ENCODE assay signal across 19 mouse cellular contexts in genomic region chr10:126952375-126952774, GRCm38 (mm10). TPM values are rescaled to one million over a fixed set of nuclear protein-coding genes. Genes with fewer than 3 reads are reported as not detected.
DNase-seq lines count a peak whose midpoint lies in the region; ATAC-seq and TF ChIP-seq lines count a peak whose summit lies in the region.
"Had no signal": no experiment of that assay in that cellular context is flagged by ENCODE, and none has a peak within 500 bp of the region (broad histone marks: within the 10 kb centered on the region; RNA-seq: fewer than 3 reads in every experiment).

No protein-coding gene starts in this region.

- 0 out of 2 replicates have a peak, but pooled peaks have one; percentile 8 for TF ChIP-seq CTCF in kidney, adult 2 months (conservative IDR thresholded peaks at IDR 0.05; ENCODE audit: insufficient read depth, insufficient read length, low read depth, low read length)
- peak; percentile 27; the same call in 1 of the 2 replicates for TF ChIP-seq CTCF in liver, postnatal 0 days (IDR thresholded peaks at IDR 0.05; ENCODE audit: low read depth)
- no peak for TF ChIP-seq CTCF in thymus, adult 2 months (IDR thresholded peaks at IDR 0.05; ENCODE audit: borderline replicate concordance, control insufficient read depth, extremely low read depth, insufficient read depth, low read length, poor library complexity)

- peaks cover 2% of the 10 kb centered on the region; the same call in 1 of the 2 replicates for H3K9me3 ChIP-seq in liver, postnatal 0 days (ENCODE audit: low read length)
- H3K9me3 ChIP-seq in limb, embryonic 15.5 days = no peaks in the 10 kb centered on the region
- H3K9me3 ChIP-seq: embryonic facial prominence, embryonic 13.5 days; forebrain, embryonic 15.5 days; heart, embryonic 12.5 days; hindbrain, embryonic 15.5 days; limb, embryonic 13.5 days; stomach, embryonic 15.5 days had no signal

- H3K9ac ChIP-seq in liver, postnatal 0 days (replicated peaks) = no peak overlapping the region
- no peak overlapping the region for H3K9ac ChIP-seq in limb, embryonic 15.5 days
- H3K9ac ChIP-seq: embryonic facial prominence, embryonic 13.5 days; forebrain, embryonic 15.5 days; heart, embryonic 12.5 days; hindbrain, embryonic 15.5 days; limb, embryonic 13.5 days; stomach, embryonic 15.5 days had no signal

- no peak overlapping the region for H3K4me3 ChIP-seq in kidney, adult 2 months (ENCODE audit: insufficient read depth, low read depth, low read length)
- H3K4me3 ChIP-seq in liver, postnatal 0 days (ENCODE audit: low read depth, low read length) = no peak overlapping the region
- no peak overlapping the region for H3K4me3 ChIP-seq in limb, embryonic 15.5 days
- H3K4me3 ChIP-seq in thymus, adult 2 months (ENCODE audit: control insufficient read depth, insufficient read depth, low read length) = no peak overlapping the region
- H3K4me3 ChIP-seq: embryonic facial prominence, embryonic 13.5 days; forebrain, embryonic 15.5 days; heart, embryonic 12.5 days; hindbrain, embryonic 15.5 days; limb, embryonic 13.5 days; stomach, embryonic 15.5 days had no signal

- no peaks in the 10 kb centered on the region for H3K36me3 ChIP-seq in kidney, adult 2 months (ENCODE audit: control insufficient read depth, insufficient read depth, low read length)
- H3K36me3 ChIP-seq in liver, postnatal 0 days (replicated peaks; ENCODE audit: insufficient read depth, low read length) = no peaks in the 10 kb centered on the region
- H3K36me3 ChIP-seq in limb, embryonic 15.5 days = no peaks in the 10 kb centered on the region
- no peaks in the 10 kb centered on the region for H3K36me3 ChIP-seq in thymus, adult 2 months (ENCODE audit: control insufficient read depth, insufficient read depth, low read length)
- H3K36me3 ChIP-seq: embryonic facial prominence, embryonic 13.5 days; forebrain, embryonic 15.5 days; heart, embryonic 12.5 days; hindbrain, embryonic 15.5 days; limb, embryonic 13.5 days; stomach, embryonic 15.5 days had no signal

- no peak for TF ChIP-seq POLR2A in kidney, adult 2 months (IDR thresholded peaks at IDR 0.05; ENCODE audit: low read depth, low read length)
- no peak for TF ChIP-seq POLR2A in thymus, adult 2 months (IDR thresholded peaks at IDR 0.05; ENCODE audit: control insufficient read depth, extremely low read depth, insufficient read depth, low read length, poor library complexity)

- ATAC-seq in liver, postnatal 0 days = no peak
- ATAC-seq in limb, embryonic 15.5 days (ENCODE audit: insufficient number of reproducible peaks, low FRiP score, low TSS enrichment, low read depth) = no peak
- ATAC-seq: forebrain, embryonic 15.5 days had no signal

- no peak for TF ChIP-seq EP300 in liver, postnatal 0 days (IDR thresholded peaks at IDR 0.05; ENCODE audit: low read depth)

- H3K27ac ChIP-seq in kidney, adult 2 months (ENCODE audit: insufficient read depth, low read depth, low read length) = no peak overlapping the region
- H3K27ac ChIP-seq in liver, postnatal 0 days (ENCODE audit: low read depth) = no peak overlapping the region
- peak overlapping the region; percentile 78 for H3K27ac ChIP-seq in limb, embryonic 15.5 days
- no peak overlapping the region for H3K27ac ChIP-seq in thymus, adult 2 months (ENCODE audit: control insufficient read depth, insufficient read depth, low read length)
- H3K27ac ChIP-seq: embryonic facial prominence, embryonic 13.5 days; forebrain, embryonic 15.5 days; hindbrain, embryonic 15.5 days; stomach, embryonic 15.5 days had no signal

- no peak overlapping the region for H3K4me2 ChIP-seq in liver, postnatal 0 days (ENCODE audit: low read depth, low read length)
- no peak overlapping the region for H3K4me2 ChIP-seq in limb, embryonic 15.5 days
- H3K4me2 ChIP-seq: embryonic facial prominence, embryonic 13.5 days; forebrain, embryonic 15.5 days; heart, embryonic 12.5 days; hindbrain, embryonic 15.5 days; limb, embryonic 13.5 days; midbrain, embryonic 11.5 days; stomach, embryonic 15.5 days had no signal

- peaks cover 2% of the 10 kb centered on the region; the same call in 1 of the 2 replicates for H3K4me1 ChIP-seq in kidney, adult 2 months (ENCODE audit: control insufficient read depth, insufficient read depth, low read length)
- 0 out of 2 replicates have a peak, but pooled peaks cover 3% of the 10 kb centered on the region for H3K4me1 ChIP-seq in liver, postnatal 0 days (ENCODE audit: insufficient read depth)
- peaks cover 33% of the 10 kb centered on the region for H3K4me1 ChIP-seq in limb, embryonic 15.5 days
- H3K4me1 ChIP-seq in thymus, adult 2 months (replicated peaks; ENCODE audit: control insufficient read depth, insufficient read depth, low read length) = no peaks in the 10 kb centered on the region; the same call in 1 of the 2 replicates

- no peaks in the 10 kb centered on the region for H3K27me3 ChIP-seq in kidney, adult 2 months (replicated peaks; ENCODE audit: control insufficient read depth, insufficient read depth, low read length)
- no peaks in the 10 kb centered on the region for H3K27me3 ChIP-seq in liver, postnatal 0 days (ENCODE audit: insufficient read depth, low read length)
- H3K27me3 ChIP-seq in limb, embryonic 15.5 days = no peaks in the 10 kb centered on the region
- no peaks in the 10 kb centered on the region for H3K27me3 ChIP-seq in thymus, adult 2 months (ENCODE audit: control insufficient read depth, insufficient read depth, low read length)
- H3K27me3 ChIP-seq: embryonic facial prominence, embryonic 13.5 days; forebrain, embryonic 15.5 days; heart, embryonic 12.5 days; limb, embryonic 13.5 days; stomach, embryonic 15.5 days had no signal

- 100% methylated on average over 1 of the region's 1 CpGs for WGBS in kidney, adult 2 months
- WGBS in liver, postnatal 0 days (ENCODE audit: insufficient replicate concordance) = 83% methylated on average over 1 of the region's 1 CpGs
- WGBS in limb, embryonic 15.5 days = 91% methylated on average over 1 of the region's 1 CpGs
- WGBS in thymus, adult 2 months = 94% methylated on average over 1 of the region's 1 CpGs

- DNase-seq in cerebellum, postnatal 14 days = peak; percentile 40 to 66
- DNase-seq in cerebellum, postnatal 4 days (ENCODE audit: low spot score in 2 of 2) = no peak
- no peak for DNase-seq in kidney, adult 2 months
- no peak for DNase-seq in kidney, postnatal 4 days
- DNase-seq in liver, postnatal 0 days = no peak
- DNase-seq in liver = no peak
- DNase-seq in thymus, adult 2 months = no peak
- DNase-seq: adrenal gland, adult 2 months; kidney, adult 11 months; kidney, postnatal 14 days; thymus, postnatal 25 days had no signal

RNA-seq across cellular contexts. Expression of gene Ctdsp2, which starts 26.1 kb away (rescaled TPM):
- polyA plus RNA-seq in kidney, adult 2 months (2012; rRNA removed) = 118 and 126 TPM in 2 replicates
- 10.7 and 11.4 TPM in 2 replicates for polyA plus RNA-seq in liver, postnatal 0 days (2015; fragmentation: Nextera tagmentation; extraction: Ambion mirVana)
- polyA plus RNA-seq in limb, embryonic 15.5 days (2015; fragmentation: Nextera tagmentation; extraction: Ambion mirVana) = 72.2 and 85.8 TPM in 2 replicates
- 179 and 182 TPM in 2 replicates for polyA plus RNA-seq in thymus, adult 2 months (2012; rRNA removed)

RNA-seq across cellular contexts. Expression of gene Avil, which starts 48.1 kb away (rescaled TPM):
- 0.14 and 0.19 TPM in 2 replicates for polyA plus RNA-seq in kidney, adult 2 months (2012; rRNA removed)
- polyA plus RNA-seq in liver, postnatal 0 days (2015; fragmentation: Nextera tagmentation; extraction: Ambion mirVana) = 0.04 TPM in 1 of 2 replicates, not detected in the other
- polyA plus RNA-seq in limb, embryonic 15.5 days (2015; fragmentation: Nextera tagmentation; extraction: Ambion mirVana) = 0.50 and 0.71 TPM in 2 replicates
- polyA plus RNA-seq in thymus, adult 2 months (2012; rRNA removed) = 0.97 and 1.3 TPM in 2 replicates

RNA-seq across cellular contexts. Expression of gene Atp23, which starts 51.2 kb away (rescaled TPM):
- polyA plus RNA-seq in kidney, adult 2 months (2012; rRNA removed) = 11.2 and 14.2 TPM in 2 replicates
- polyA plus RNA-seq in liver, postnatal 0 days (2015; fragmentation: Nextera tagmentation; extraction: Ambion mirVana) = 5.8 and 7.1 TPM in 2 replicates
- 14.3 and 14.5 TPM in 2 replicates for polyA plus RNA-seq in limb, embryonic 15.5 days (2015; fragmentation: Nextera tagmentation; extraction: Ambion mirVana)
- 9.6 and 12.1 TPM in 2 replicates for polyA plus RNA-seq in thymus, adult 2 months (2012; rRNA removed)

Comparison
In these comparisons a context has a peak if more than half of its experiments do, and no peak if none do; other contexts are left out.
1. DNase-seq: peak in cerebellum, postnatal 14 days (2 of 2); none in cerebellum, postnatal 4 days (0 of 2), kidney, adult 2 months (single experiment), kidney, postnatal 4 days (0 of 2), liver, postnatal 0 days (single experiment), liver (single experiment) and thymus, adult 2 months (single experiment).